Mouse (Mus musculus): Measurements from ENCODE around the gene Lrch1. TPM values are rescaled to one million over a fixed set of nuclear protein-coding genes. Genes with fewer than 3 reads are reported as not detected.

Gene Lrch1
- polyA plus RNA-seq, 1 experiment from 2014 or later = 18.3 TPM

DNA sequence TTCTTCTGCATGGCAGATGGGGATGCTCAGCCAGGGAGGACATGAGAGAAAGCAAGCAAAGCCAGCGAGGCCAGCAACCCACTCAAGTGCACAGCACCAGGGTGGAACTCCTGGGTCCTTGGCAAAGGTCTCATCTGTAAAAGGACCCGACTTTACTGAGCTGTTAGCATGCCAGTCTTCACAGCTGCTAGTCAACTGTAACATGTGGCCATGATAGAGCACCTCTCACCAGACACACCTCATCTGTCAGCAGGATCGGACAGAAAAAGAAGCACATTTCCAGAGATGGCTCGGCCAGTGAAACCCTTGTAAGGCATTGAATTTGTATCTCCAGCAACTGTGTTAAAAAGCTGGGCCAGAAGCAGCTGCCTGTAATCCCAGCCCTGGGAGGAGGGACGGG is 116.0 kb downstream of the Lrch1 start:
- H3K27me3 ChIP-seq (ENCODE audit: control insufficient read depth, insufficient read depth, low read depth, low read length) = no peaks in the 10 kb centered on the region
- no peak overlapping the region for H3K4me2 ChIP-seq (ENCODE audit: low read depth, low read length)
- no peaks in the 10 kb centered on the region; the same call in 1 of the 2 replicates for H3K36me3 ChIP-seq (ENCODE audit: control insufficient read depth, insufficient read depth, low read length)
- H3K4me3 ChIP-seq (ENCODE audit: low read length) = no peak overlapping the region
- no peak overlapping the region for H3K9ac ChIP-seq (ENCODE audit: low read length)
- ATAC-seq (ENCODE audit: low read depth) = 0 out of 2 replicates have a peak, but pooled peaks have one; percentile 11
- WGBS = 49% methylated on average over 5 of the region's 5 CpGs
- H3K9me3 ChIP-seq (ENCODE audit: control insufficient read depth, low read length) = no peaks in the 10 kb centered on the region
- H3K4me1 ChIP-seq (replicated peaks; ENCODE audit: control insufficient read depth, insufficient read depth, low read length) = peaks cover 2% of the 10 kb centered on the region; the same call in 1 of the 2 replicates
- H3K27ac ChIP-seq (ENCODE audit: low read length) = peak overlapping the region; percentile 17; the same call in 1 of the 2 replicates

DNA sequence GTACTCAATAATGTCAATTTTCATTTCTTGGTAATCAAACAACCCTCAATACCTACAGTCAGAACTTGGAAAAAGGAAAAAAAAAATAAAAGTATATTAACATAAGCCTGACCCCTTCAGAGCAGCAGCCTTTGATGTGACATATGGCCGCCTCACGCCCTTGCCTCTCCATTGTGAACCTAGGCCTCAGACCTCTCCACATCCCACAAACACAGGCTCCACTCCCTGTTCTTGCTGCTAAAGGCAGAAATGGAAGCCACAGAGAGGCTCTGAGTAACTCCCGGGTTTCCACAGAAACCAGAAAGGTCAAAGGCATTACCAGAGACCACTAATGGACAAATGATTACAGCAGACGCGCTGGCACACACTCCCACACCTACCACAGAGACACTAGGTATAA is 116.6 kb downstream of the Lrch1 start:
- no peak overlapping the region for H3K9ac ChIP-seq (ENCODE audit: low read length)
- peaks cover 2% of the 10 kb centered on the region; the same call in 1 of the 2 replicates for H3K4me1 ChIP-seq (replicated peaks; ENCODE audit: control insufficient read depth, insufficient read depth, low read length)
- no peaks in the 10 kb centered on the region; the same call in 1 of the 2 replicates for H3K36me3 ChIP-seq (ENCODE audit: control insufficient read depth, insufficient read depth, low read length)
- 71% methylated on average over 5 of the region's 5 CpGs for WGBS
- ATAC-seq (ENCODE audit: low read depth) = no peak
- no peak overlapping the region for H3K4me2 ChIP-seq (ENCODE audit: low read depth, low read length)
- H3K27ac ChIP-seq (ENCODE audit: low read length) = no peak overlapping the region
- H3K4me3 ChIP-seq (ENCODE audit: low read length) = no peak overlapping the region
- H3K27me3 ChIP-seq (ENCODE audit: control insufficient read depth, insufficient read depth, low read depth, low read length) = no peaks in the 10 kb centered on the region
- H3K9me3 ChIP-seq (ENCODE audit: control insufficient read depth, low read length) = no peaks in the 10 kb centered on the region

GRCm38 (mm10) chr14:74830591-74830990 is 117.1 kb downstream of the Lrch1 start:
- Histone ChIP-seq H3K27me3 (ENCODE audit: control insufficient read depth, insufficient read depth, low read depth, low read length) (no peaks in the 10 kb centered on the region), H3K4me1 (replicated peaks; ENCODE audit: control insufficient read depth, insufficient read depth, low read length) (peaks cover 2% of the 10 kb centered on the region; the same call in 1 of the 2 replicates), H3K9ac (ENCODE audit: low read length) (no peak overlapping the region), H3K9me3 (ENCODE audit: control insufficient read depth, low read length) (no peaks in the 10 kb centered on the region), H3K4me2 (ENCODE audit: low read depth, low read length) (no peak overlapping the region), H3K27ac (ENCODE audit: low read length) (no peak overlapping the region), H3K36me3 (ENCODE audit: control insufficient read depth, insufficient read depth, low read length) (no peaks in the 10 kb centered on the region; the same call in 1 of the 2 replicates), H3K4me3 (ENCODE audit: low read length) (no peak overlapping the region)
- ATAC-seq (ENCODE audit: low read depth) = no peak
- 90% methylated on average over 2 of the region's 2 CpGs for WGBS

DNA sequence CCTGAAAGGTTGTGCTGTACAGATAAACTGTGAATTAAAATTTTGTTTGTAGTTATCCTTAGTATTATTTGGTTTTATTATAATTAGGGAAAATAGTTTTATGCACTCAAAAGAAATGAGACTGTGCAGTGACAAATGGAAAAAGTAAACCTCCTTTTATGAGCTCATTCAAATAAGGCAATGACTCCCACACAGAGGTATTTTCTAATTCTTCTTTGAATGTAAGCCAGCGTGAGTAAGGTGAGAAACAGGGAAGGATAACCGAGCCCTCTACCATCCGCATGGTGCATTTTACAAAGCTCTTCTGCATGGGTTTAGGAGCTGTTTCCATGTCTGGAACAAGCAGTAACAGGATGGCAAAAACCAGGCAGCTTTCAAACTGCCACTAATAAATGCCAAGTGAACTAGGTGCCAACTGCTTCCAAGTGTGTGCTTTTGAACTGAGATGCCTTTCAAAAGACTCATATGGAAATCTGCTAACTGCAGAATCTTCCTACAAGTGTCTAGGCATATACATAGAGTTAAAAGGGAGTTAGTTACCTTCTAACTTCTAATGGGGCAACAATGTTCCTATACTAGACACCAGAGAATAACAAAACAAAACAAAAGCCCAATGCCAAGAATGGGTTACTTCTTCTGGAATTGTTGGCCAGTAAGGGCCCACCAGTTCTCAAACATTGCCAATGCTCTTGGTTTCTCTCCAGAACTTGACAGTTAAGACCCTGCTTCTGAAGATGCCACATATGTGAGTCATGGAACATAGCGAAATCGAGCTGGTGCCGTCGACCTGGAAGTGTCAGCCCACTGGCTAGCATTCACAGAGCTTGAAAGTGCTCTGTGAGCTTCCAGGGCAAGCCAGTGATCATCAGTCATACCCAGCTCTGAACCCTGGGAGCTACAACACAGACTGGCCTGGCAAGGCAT is 124.7 kb downstream of the Lrch1 start:
- H3K36me3 ChIP-seq (ENCODE audit: control insufficient read depth, insufficient read depth, low read length) = peaks cover 9% of the 10 kb centered on the region
- H3K4me3 ChIP-seq (ENCODE audit: low read length) = no peak overlapping the region
- no peaks in the 10 kb centered on the region for H3K27me3 ChIP-seq (ENCODE audit: control insufficient read depth, insufficient read depth, low read depth, low read length)
- ATAC-seq (ENCODE audit: low read depth) = no peak
- H3K9me3 ChIP-seq (ENCODE audit: control insufficient read depth, low read length) = no peaks in the 10 kb centered on the region
- H3K27ac ChIP-seq (ENCODE audit: low read length) = no peak overlapping the region
- 67% methylated on average over 7 of the region's 7 CpGs for WGBS
- H3K4me1 ChIP-seq (replicated peaks; ENCODE audit: control insufficient read depth, insufficient read depth, low read length) = peaks cover 10% of the 10 kb centered on the region
- H3K9ac ChIP-seq (ENCODE audit: low read length) = no peak overlapping the region
- H3K4me2 ChIP-seq (ENCODE audit: low read depth, low read length) = no peak overlapping the region

GRCm38 (mm10) chr14:74822048-74822447 is 125.6 kb downstream of the Lrch1 start:
- no peaks in the 10 kb centered on the region for H3K27me3 ChIP-seq (ENCODE audit: control insufficient read depth, insufficient read depth, low read depth, low read length)
- peaks cover 9% of the 10 kb centered on the region for H3K36me3 ChIP-seq (ENCODE audit: control insufficient read depth, insufficient read depth, low read length)
- 28% methylated on average over 2 of the region's 2 CpGs for WGBS
- no peak for ATAC-seq (ENCODE audit: low read depth)
- peaks cover 10% of the 10 kb centered on the region for H3K4me1 ChIP-seq (replicated peaks; ENCODE audit: control insufficient read depth, insufficient read depth, low read length)
- no peak overlapping the region for H3K9ac ChIP-seq (ENCODE audit: low read length)
- H3K27ac ChIP-seq (ENCODE audit: low read length) = no peak overlapping the region
- no peak overlapping the region for H3K4me2 ChIP-seq (ENCODE audit: low read depth, low read length)
- H3K4me3 ChIP-seq (ENCODE audit: low read length) = no peak overlapping the region
- no peaks in the 10 kb centered on the region for H3K9me3 ChIP-seq (ENCODE audit: control insufficient read depth, low read length)

DNA sequence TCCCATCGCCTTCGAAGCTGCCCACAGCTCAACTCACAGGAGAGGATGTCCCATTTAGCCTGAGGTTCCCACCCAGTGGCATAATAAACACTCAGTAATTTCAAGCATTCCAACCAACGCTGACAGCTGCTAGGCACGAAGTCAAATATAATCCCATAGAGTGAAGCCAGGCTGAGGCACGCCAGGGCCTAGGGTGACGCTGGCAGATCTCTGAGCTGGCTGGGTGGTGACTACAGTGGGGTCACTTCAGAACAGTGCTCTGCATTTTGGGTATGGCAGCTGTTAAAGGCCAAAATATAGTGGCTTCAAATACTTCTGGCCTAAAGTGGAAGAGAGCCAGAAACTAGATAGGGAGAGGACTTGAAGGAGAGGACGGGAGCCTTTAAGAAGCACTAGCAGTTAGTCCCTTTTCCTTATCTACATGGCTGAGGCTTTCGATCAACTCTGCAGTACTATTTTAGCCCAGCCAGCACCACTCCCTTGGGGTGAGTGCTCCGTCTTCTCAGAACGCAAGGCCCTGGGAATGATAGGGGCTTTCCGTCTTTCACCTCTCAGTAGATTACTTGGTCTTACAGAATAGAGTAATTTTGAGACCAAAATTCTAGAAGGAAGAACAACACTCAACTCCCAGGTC is 127.4 kb downstream of the Lrch1 start:
- H3K9ac ChIP-seq (ENCODE audit: low read length) = no peak overlapping the region
- no peaks in the 10 kb centered on the region for H3K27me3 ChIP-seq (ENCODE audit: control insufficient read depth, insufficient read depth, low read depth, low read length)
- H3K4me3 ChIP-seq (ENCODE audit: low read length) = no peak overlapping the region
- peaks cover 10% of the 10 kb centered on the region for H3K36me3 ChIP-seq (ENCODE audit: control insufficient read depth, insufficient read depth, low read length)
- no peak overlapping the region for H3K4me2 ChIP-seq (ENCODE audit: low read depth, low read length)
- H3K27ac ChIP-seq (ENCODE audit: low read length) = 0 out of 2 replicates have a peak overlapping the region, but pooled peaks have one; percentile 28
- H3K9me3 ChIP-seq (ENCODE audit: control insufficient read depth, low read length) = no peaks in the 10 kb centered on the region
- peak; percentile 83 for ATAC-seq (ENCODE audit: low read depth)
- H3K4me1 ChIP-seq (replicated peaks; ENCODE audit: control insufficient read depth, insufficient read depth, low read length) = peaks cover 10% of the 10 kb centered on the region
- WGBS = 51% methylated on average over 11 of the region's 11 CpGs

- H3K4me2 ChIP-seq (ENCODE audit: low read depth, low read length) = no peak overlapping the region
- H3K36me3 ChIP-seq (ENCODE audit: control insufficient read depth, insufficient read depth, low read length) = peaks cover 2% of the 10 kb centered on the region; the same call in 1 of the 2 replicates
- ATAC-seq (ENCODE audit: low read depth) = no peak
- H3K27ac ChIP-seq (ENCODE audit: low read length) = no peak overlapping the region
- 78% methylated on average over 6 of the region's 6 CpGs for WGBS
- H3K9ac ChIP-seq (ENCODE audit: low read length) = no peak overlapping the region
- H3K27me3 ChIP-seq (ENCODE audit: control insufficient read depth, insufficient read depth, low read depth, low read length) = no peaks in the 10 kb centered on the region
- peaks cover 8% of the 10 kb centered on the region for H3K4me1 ChIP-seq (replicated peaks; ENCODE audit: control insufficient read depth, insufficient read depth, low read length)
- no peaks in the 10 kb centered on the region for H3K9me3 ChIP-seq (ENCODE audit: control insufficient read depth, low read length)
- H3K4me3 ChIP-seq (ENCODE audit: low read length) = no peak overlapping the region
Observed at GRCm38 (mm10) chr14:74816705-74817104, 131.0 kb downstream of the Lrch1 start.

DNA sequence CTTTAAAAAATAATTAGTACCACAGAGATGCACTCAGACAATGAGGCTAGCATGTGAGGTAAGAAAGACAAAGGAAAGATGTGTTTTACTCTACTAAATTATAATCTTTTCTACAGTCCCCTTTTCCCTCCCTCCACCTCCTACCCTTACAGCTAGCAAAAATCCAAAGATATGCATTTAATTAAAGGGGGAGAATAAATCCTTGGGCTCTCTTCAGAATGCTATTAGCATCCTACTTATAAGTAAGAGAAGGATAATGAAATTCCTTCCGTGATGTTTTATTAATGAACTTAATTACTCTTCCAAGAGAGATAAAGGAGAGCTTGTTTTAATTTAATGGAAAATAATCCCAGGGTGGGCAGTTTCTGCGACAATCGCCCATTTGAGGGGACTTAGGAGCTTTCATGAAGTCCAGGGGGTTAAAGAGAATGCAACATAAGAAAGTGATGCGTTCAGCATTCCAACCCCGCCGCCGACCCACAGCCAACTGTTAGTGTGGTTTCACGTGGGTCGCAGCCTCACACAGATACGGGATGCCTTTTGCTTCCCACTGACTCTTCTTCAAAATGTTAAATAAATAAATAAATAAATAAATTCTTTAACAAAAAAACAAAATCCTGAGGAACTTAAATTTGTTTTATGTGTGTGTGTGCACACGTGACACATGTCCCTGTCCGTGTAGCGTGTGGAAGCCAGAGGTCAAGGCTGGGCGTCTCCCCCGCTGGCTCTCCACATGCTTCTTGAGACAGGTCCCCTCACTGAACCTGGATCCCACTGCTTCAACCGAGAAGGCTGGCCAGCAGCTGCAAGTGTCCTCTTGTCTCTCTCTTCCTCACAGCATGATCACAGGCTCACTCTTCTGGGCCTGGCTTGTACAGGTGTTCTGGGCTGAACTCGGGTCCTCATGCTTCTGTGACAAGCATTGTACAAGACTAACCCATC is 132.6 kb downstream of the Lrch1 start:
- H3K4me1 ChIP-seq (replicated peaks; ENCODE audit: control insufficient read depth, insufficient read depth, low read length) = peaks cover 3% of the 10 kb centered on the region; the same call in 1 of the 2 replicates
- no peak overlapping the region for H3K4me3 ChIP-seq (ENCODE audit: low read length)
- no peaks in the 10 kb centered on the region for H3K9me3 ChIP-seq (ENCODE audit: control insufficient read depth, low read length)
- no peak overlapping the region for H3K27ac ChIP-seq (ENCODE audit: low read length)
- H3K27me3 ChIP-seq (ENCODE audit: control insufficient read depth, insufficient read depth, low read depth, low read length) = no peaks in the 10 kb centered on the region
- H3K9ac ChIP-seq (ENCODE audit: low read length) = no peak overlapping the region
- 89% methylated on average over 17 of the region's 17 CpGs for whole genome bisulfite sequencing
- no peak overlapping the region for H3K4me2 ChIP-seq (ENCODE audit: low read depth, low read length)
- no peak for ATAC-seq (ENCODE audit: low read depth)
- peaks cover 5% of the 10 kb centered on the region for H3K36me3 ChIP-seq (ENCODE audit: control insufficient read depth, insufficient read depth, low read length)

Data from lung, embryonic 16.5 days (tissue).